Mouse (Mus musculus): ENCODE data around the gene Tmco4.

Gene Tmco4

GRCm38 (mm10) chr4:139052796-139053195, 80.1 kb downstream of the Tmco4 start:
- in situ Hi-C loops (cut with MboI, MseI), result no loop called here

- in situ Hi-C loops (cut with MboI, MseI), result no loop called here
Measured at GRCm38 (mm10) chr4:139053391-139053790, 80.7 kb downstream of the Tmco4 start.

- in situ Hi-C loops (cut with MboI, MseI), result no loop called here
Measured at GRCm38 (mm10) chr4:139054300-139054923, 81.7 kb downstream of the Tmco4 start.

- in situ Hi-C loops (cut with MboI, MseI), result no loop called here
Measured at GRCm38 (mm10) chr4:139055336-139055735, 82.6 kb downstream of the Tmco4 start.

- in situ Hi-C loops (cut with MboI, MseI), result no loop called here
Measured at GRCm38 (mm10) chr4:139055744-139056143, 83.1 kb downstream of the Tmco4 start.

- in situ Hi-C loops (cut with MboI, MseI), result no loop called here
Measured at GRCm38 (mm10) chr4:139057291-139057690, 84.6 kb downstream of the Tmco4 start.

GRCm38 (mm10) chr4:139058029-139058428, 85.3 kb downstream of the Tmco4 start:
- in situ Hi-C loops (cut with MboI, MseI), result no loop called here

GRCm38 (mm10) chr4:139059569-139059968, 86.9 kb downstream of the Tmco4 start:
- in situ Hi-C loops (cut with MboI, MseI), result no loop called here

GRCm38 (mm10) chr4:139064831-139065230, 92.1 kb downstream of the Tmco4 start:
- in situ Hi-C loops (cut with MboI, MseI), result no loop called here

- in situ Hi-C loops (cut with MboI, MseI), result no loop called here
Measured at GRCm38 (mm10) chr4:139068287-139068686, 95.6 kb downstream of the Tmco4 start.

- in situ Hi-C loops (cut with MboI, MseI), result no loop called here
Measured at GRCm38 (mm10) chr4:139074060-139074459, 101.4 kb downstream of the Tmco4 start.

GRCm38 (mm10) chr4:139075041-139075711, 102.5 kb downstream of the Tmco4 start, which contains the start of gene Htr6:
Gene Htr6 (minus strand): TSS chr4:139075570.
- in situ Hi-C loops (cut with MboI, MseI), result loop anchor here (25.0 kb wide), 1 partner anchor 187 kb away; no protein-coding TSS in a partner anchor

- in situ Hi-C loops (cut with MboI, MseI), result loop anchor here (25.0 kb wide), 1 partner anchor 186 kb away; no protein-coding TSS in a partner anchor
Measured at GRCm38 (mm10) chr4:139075915-139076314, 103.2 kb downstream of the Tmco4 start.

GRCm38 (mm10) chr4:139078313-139078712, 105.6 kb downstream of the Tmco4 start:
- in situ Hi-C loops (cut with MboI, MseI), result loop anchor here (25.0 kb wide), 1 partner anchor 184 kb away; no protein-coding TSS in a partner anchor

- in situ Hi-C loops (cut with MboI, MseI), result loop anchor here (25.0 kb wide), 1 partner anchor 184 kb away; no protein-coding TSS in a partner anchor
Measured at GRCm38 (mm10) chr4:139078726-139079125, 106.0 kb downstream of the Tmco4 start.

GRCm38 (mm10) chr4:139079439-139079838, 106.8 kb downstream of the Tmco4 start:
- in situ Hi-C loops (cut with MboI, MseI), result loop anchor here (25.0 kb wide), 1 partner anchor 183 kb away; no protein-coding TSS in a partner anchor

- in situ Hi-C loops (cut with MboI, MseI), result loop anchor here (25.0 kb wide), 1 partner anchor 182 kb away; no protein-coding TSS in a partner anchor
Measured at GRCm38 (mm10) chr4:139080259-139080658, 107.6 kb downstream of the Tmco4 start.

GRCm38 (mm10) chr4:139081270-139081931, 108.7 kb downstream of the Tmco4 start:
- in situ Hi-C loops (cut with MboI, MseI), result loop anchor here (25.0 kb wide), 1 partner anchor 181 kb away; no protein-coding TSS in a partner anchor

- in situ Hi-C loops (cut with MboI, MseI), result loop anchor here (25.0 kb wide), 1 partner anchor 179 kb away; no protein-coding TSS in a partner anchor
Measured at GRCm38 (mm10) chr4:139082790-139083564, 110.3 kb downstream of the Tmco4 start.

GRCm38 (mm10) chr4:139085337-139085736, 112.6 kb downstream of the Tmco4 start:
- in situ Hi-C loops (cut with MboI, MseI), result loop anchor here (25.0 kb wide), 1 partner anchor 177 kb away; no protein-coding TSS in a partner anchor

GRCm38 (mm10) chr4:139086037-139086436, 113.3 kb downstream of the Tmco4 start:
- in situ Hi-C loops (cut with MboI, MseI), result loop anchor here (25.0 kb wide), 1 partner anchor 176 kb away; no protein-coding TSS in a partner anchor

Measured in regulatory T cell (primary cell).